Mouse (Mus musculus) G1E (cell line): ENCODE measurements around the gene Tmem132d. TPM values are rescaled to one million over a fixed set of nuclear protein-coding genes. Genes with fewer than 3 reads are reported as not detected.

Experiments
- ATAC-seq: 2 replicates; pipeline ENCODE4 v1.8.0; 2016; ENCODE audit warnings: mild to moderate bottlenecking; ENCODE audit not compliant: insufficient number of reproducible peaks, poor library complexity, low FRiP score, severe bottlenecking; ENCODE audit errors: extremely low read depth
- DNase-seq: peaks from one replicate; pipeline ENCODE4 v3.0.0; 2012; ENCODE audit warnings: low spot score
- H3K27me3 ChIP-seq: 2 replicates; pipeline ENCODE4 v1.6.1; 2012; ENCODE audit warnings: mild to moderate bottlenecking, low read length, inconsistent platforms; ENCODE audit not compliant: insufficient read depth
- H3K36me3 ChIP-seq: replicated peaks from 2 replicates; pipeline ENCODE3; 2012; ENCODE audit warnings: mild to moderate bottlenecking, inconsistent platforms
- H3K4me1 ChIP-seq: 2 replicates; pipeline ENCODE4 v1.6.1; 2012; ENCODE audit warnings: low read depth, low read length, inconsistent platforms, mixed read lengths; ENCODE audit not compliant: insufficient read depth
- H3K4me3 ChIP-seq: 2 replicates; pipeline ENCODE4 v1.5.1; 2012; ENCODE audit warnings: low read depth, mild to moderate bottlenecking, inconsistent platforms, low read length, moderate library complexity, mixed read lengths
- H3K9me3 ChIP-seq: replicated peaks from 2 replicates; pipeline ENCODE4 v1.6.1; 2012; ENCODE audit warnings: inconsistent platforms
- CTCF ChIP-seq: IDR thresholded peaks from 2 replicates; pipeline ENCODE4 v1.5.1; 2012; ENCODE audit warnings: low read depth, low read length, inconsistent platforms, mixed read lengths
- GATA1 ChIP-seq: IDR thresholded peaks from 2 replicates; pipeline ENCODE4 v1.6.1; 2012; ENCODE audit warnings: borderline replicate concordance, low read length, inconsistent platforms, mixed read lengths
- GATA2 ChIP-seq: IDR thresholded peaks from 2 replicates; pipeline ENCODE4 v1.6.1; 2012; ENCODE audit warnings: low read depth, low read length, inconsistent platforms, borderline replicate concordance
- POLR2AphosphoS5 ChIP-seq: IDR thresholded peaks from 2 replicates; pipeline ENCODE4 v1.6.1; 2012; ENCODE audit warnings: low read depth, low read length, inconsistent platforms; ENCODE audit not compliant: insufficient replicate concordance
- TAL1 ChIP-seq: conservative IDR thresholded peaks from 2 replicates; pipeline ENCODE4 v1.6.1; 2012; ENCODE audit warnings: low read depth, low read length, inconsistent platforms, mixed read lengths
- polyA plus RNA-seq: library from polyadenylated mRNA; stranded (reverse); fragments of >175 nt; gene quantifications from 2 replicates; pipeline ENCODE4 v1.2.3, GENCODE M21; 2012
- total RNA-seq, 2 experiments: library from RNA; stranded (forward) in 1 of 2; stranded (reverse) in 1 of 2; fragments of 200-1000 nt in 1 of 2; fragments of >200 nt in 1 of 2; fragmentation: Nextera tagmentation in 1 of 2; gene quantifications; 2 replicates each; pipeline ENCODE4 v1.2.3; 2014 to 2017

Gene Tmem132d
- total and polyA plus RNA-seq, 3 experiments = 0.11 TPM; not detected in 2

DNA sequence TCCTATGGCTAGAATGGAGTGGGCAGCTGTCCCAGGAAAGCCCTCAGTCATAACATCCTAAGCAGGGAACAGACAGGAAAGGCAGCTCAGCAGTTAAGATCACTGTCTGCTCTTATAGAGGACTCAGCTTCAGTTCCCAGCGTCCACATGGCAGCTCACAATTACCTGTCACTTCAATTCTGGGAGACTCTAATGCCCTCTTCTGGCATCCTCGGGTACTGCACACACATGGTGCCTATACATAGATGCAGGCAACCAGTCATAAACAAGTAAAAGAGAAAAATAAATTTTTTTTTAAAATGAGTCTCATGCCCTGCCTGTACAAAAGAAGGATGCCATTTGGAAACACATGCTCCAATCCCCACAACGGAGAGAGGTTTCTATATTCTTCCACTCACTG, 28.7 kb downstream of the Tmem132d start:
- peaks cover 87% of the 10 kb centered on the region for H3K9me3 ChIP-seq
- no peak for ATAC-seq

DNA sequence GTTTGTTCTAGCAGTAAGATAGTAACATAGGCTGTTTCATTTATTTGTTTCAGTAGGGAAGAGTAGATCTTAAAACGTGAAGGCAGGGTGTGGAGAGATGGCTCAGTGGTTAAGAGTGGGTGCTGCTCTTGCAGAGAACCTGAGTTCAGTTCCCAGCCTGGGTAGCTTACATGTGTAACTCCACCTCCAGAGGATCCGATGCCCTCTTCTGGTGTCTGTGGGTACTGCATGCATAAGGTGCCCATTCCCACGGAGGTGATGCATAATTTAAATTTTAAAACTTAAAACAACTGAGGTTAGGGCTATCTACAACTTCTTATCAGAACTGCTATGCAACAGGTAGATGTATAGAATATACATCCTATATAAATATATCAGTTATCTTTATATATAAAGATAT, 40.5 kb downstream of the Tmem132d start:
- ATAC-seq (no peak), DNase-seq (no peak)
- peaks cover 46% of the 10 kb centered on the region for H3K9me3 ChIP-seq

More for the DNA sequence above, 28.7 kb downstream of the Tmem132d start:
- H3K4me3 ChIP-seq = no peak overlapping the region
- no peaks in the 10 kb centered on the region; the same call in 1 of the 2 replicates for H3K27me3 ChIP-seq
- TF ChIP-seq GATA2 (no peak), GATA1 (no peak), CTCF (no peak), TAL1 (no peak), POLR2AphosphoS5 (no peak)
- no peaks in the 10 kb centered on the region for H3K36me3 ChIP-seq
- DNase-seq = no peak
- H3K4me1 ChIP-seq = no peaks in the 10 kb centered on the region

DNA sequence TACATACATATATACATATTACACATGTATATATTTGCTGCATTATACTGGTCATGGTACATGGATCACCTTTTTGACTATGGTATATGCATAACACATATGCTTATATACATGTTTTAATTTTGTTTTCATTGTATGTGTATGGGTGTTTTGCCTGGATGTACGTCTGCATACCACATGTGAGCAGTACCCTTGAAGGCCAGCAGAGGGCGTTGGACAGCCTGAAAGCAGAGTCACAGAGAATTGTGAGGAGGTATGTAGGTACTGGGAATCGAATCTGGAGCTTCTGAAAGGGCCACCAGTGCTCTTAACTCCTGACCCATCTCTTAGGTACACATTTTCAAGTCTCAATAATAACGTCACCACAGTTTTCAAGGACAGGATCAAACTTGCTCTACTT, 43.2 kb downstream of the Tmem132d start:
- H3K27me3 ChIP-seq = no peaks in the 10 kb centered on the region
- DNase-seq (no peak), ATAC-seq (no peak)
- TF ChIP-seq CTCF = no peak
- no peak for TF ChIP-seq TAL1
- no peak for TF ChIP-seq GATA1
- no peak for TF ChIP-seq POLR2AphosphoS5
- no peak for TF ChIP-seq GATA2
- H3K4me3 ChIP-seq = no peak overlapping the region
- H3K4me1 ChIP-seq = no peaks in the 10 kb centered on the region
- no peaks in the 10 kb centered on the region for H3K36me3 ChIP-seq
- peaks cover 47% of the 10 kb centered on the region for H3K9me3 ChIP-seq

More for the DNA sequence above, 40.5 kb downstream of the Tmem132d start:
- H3K36me3 ChIP-seq = no peaks in the 10 kb centered on the region
- no peaks in the 10 kb centered on the region for H3K4me1 ChIP-seq
- no peaks in the 10 kb centered on the region for H3K27me3 ChIP-seq
- TF ChIP-seq GATA2 (no peak), CTCF (no peak), GATA1 (no peak), POLR2AphosphoS5 (no peak), TAL1 (no peak)
- H3K4me3 ChIP-seq = no peak overlapping the region

DNA sequence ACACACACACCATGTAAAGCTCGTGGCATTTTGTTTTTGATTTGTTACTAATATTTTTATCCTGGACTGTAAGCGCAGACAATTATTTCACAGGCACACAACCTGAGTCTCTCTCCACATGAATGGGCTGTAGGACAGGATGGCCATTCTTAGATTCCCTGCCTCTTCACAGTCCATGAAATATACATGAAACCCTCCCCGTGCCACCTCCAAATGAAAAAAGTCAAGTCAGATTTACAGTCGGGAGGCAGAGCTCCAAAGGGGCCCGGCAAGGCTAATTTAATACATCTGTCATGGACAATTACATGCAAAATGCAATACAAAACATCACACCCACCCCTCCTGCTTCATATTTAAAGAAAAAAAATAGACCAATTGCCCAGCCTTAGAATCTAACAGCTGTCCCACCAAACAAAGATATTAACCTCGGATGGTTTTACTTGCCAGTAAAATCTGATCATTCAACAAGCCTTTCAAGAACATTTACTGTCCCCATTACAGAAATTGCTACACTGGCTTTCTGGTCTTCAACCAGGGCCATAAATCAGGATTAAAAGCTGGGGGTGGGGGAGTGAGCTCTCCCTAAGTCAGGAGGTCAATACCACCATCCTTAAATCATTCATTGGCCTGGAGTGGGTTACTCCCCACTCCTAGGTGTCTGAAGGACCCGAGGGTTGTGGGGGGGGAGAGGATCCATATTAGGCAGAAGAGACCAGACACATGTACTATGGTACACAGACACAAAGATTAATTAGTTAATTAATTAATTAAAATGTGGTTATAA, 44.3 kb downstream of the Tmem132d start:
- H3K9me3 ChIP-seq = peaks cover 54% of the 10 kb centered on the region
- DNase-seq = no peak
- no peak for ATAC-seq
- TF ChIP-seq GATA2 (no peak), GATA1 (no peak), POLR2AphosphoS5 (no peak), CTCF (no peak), TAL1 (no peak)
- no peaks in the 10 kb centered on the region for H3K36me3 ChIP-seq
- no peaks in the 10 kb centered on the region for H3K27me3 ChIP-seq
- no peaks in the 10 kb centered on the region for H3K4me1 ChIP-seq
- no peak overlapping the region for H3K4me3 ChIP-seq

DNA sequence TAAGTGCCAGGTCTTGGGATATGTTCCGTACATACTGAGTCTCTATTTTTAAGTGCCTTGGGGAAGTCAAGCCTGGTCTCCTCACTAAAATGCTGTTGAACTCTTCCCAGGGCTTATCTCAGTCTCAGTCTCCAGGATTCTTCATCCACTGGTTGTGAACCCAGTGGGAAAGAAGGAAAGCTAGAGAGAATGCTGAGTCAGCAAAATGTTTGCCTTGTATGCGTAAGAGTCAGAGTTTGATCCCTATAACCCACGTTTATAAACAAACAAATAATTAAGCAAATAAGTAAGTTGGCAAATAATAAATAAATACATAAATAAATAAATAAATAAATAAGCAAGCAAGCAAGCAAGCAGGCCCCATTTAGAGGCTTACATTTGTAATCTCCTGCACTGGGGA, 63.1 kb downstream of the Tmem132d start:
- no peaks in the 10 kb centered on the region for H3K27me3 ChIP-seq
- H3K4me3 ChIP-seq = no peak overlapping the region
- DNase-seq = no peak
- ATAC-seq = no peak
- H3K4me1 ChIP-seq = no peaks in the 10 kb centered on the region
- no peaks in the 10 kb centered on the region for H3K36me3 ChIP-seq
- TF ChIP-seq GATA2 (no peak), POLR2AphosphoS5 (no peak), TAL1 (no peak), CTCF (no peak), GATA1 (no peak)
- peaks cover 56% of the 10 kb centered on the region for H3K9me3 ChIP-seq

DNA sequence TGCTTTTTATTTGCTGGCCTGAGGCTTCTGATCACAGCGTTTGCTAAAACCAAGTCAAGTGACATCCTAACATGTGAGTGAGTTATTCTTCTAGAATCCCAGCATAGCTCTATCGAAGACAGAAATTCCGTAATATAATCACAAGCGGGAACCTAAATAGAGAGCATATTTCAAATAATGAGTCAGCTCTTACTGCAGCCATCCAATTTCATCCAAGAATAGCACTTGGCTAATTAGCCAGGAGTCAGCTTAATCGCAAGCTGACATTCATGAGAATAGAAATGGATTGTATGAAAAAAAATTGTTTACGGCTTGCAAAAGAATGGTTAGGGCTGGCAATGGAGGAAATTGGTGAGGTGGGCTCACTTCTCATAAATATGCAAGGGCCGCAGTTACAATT, 63.8 kb downstream of the Tmem132d start:
- H3K9me3 ChIP-seq = peaks cover 57% of the 10 kb centered on the region
- no peaks in the 10 kb centered on the region for H3K27me3 ChIP-seq
- H3K36me3 ChIP-seq = no peaks in the 10 kb centered on the region
- ATAC-seq (no peak), DNase-seq (no peak)
- TF ChIP-seq TAL1 (no peak), POLR2AphosphoS5 (no peak), GATA1 (no peak), GATA2 (no peak), CTCF (no peak)
- no peak overlapping the region for H3K4me3 ChIP-seq
- no peaks in the 10 kb centered on the region for H3K4me1 ChIP-seq
